Mouse (Mus musculus): ENCODE data around the gene Dapp1. TPM values are rescaled to one million over a fixed set of nuclear protein-coding genes. Genes with fewer than 3 reads are reported as not detected.
A peak's percentile ranks its signal among the peaks of the same experiment; 100 is the strongest.

The Dapp1 gene
- polyA plus RNA-seq, 1 experiment from 2014 or later: 1.2 TPM

GRCm38 (mm10) chr3:138003264-138003663, 21.9 kb upstream of the Dapp1 start:
- Histone ChIP-seq H3K9me3 (peaks cover 2% of the 10 kb centered on the region; the same call in 1 of the 2 replicates), H3K4me1 (replicated peaks) (peaks cover 11% of the 10 kb centered on the region; the same call in 1 of the 2 replicates), H3K4me3 (replicated peaks) (no peak overlapping the region), H3K27me3 (no peaks in the 10 kb centered on the region), H3K27ac (no peak overlapping the region), H3K4me2 (replicated peaks) (no peak overlapping the region), H3K36me3 (no peaks in the 10 kb centered on the region), H3K9ac (replicated peaks) (no peak overlapping the region)
- ATAC-seq: no peak
- 89% methylated on average over 7 of the region's 7 CpGs for WGBS

GRCm38 (mm10) chr3:138002545-138002944, 21.2 kb upstream of the Dapp1 start:
- H3K9ac ChIP-seq (replicated peaks): no peak overlapping the region

GRCm38 (mm10) chr3:138001865-138002264, 20.5 kb upstream of the Dapp1 start:
- no peak overlapping the region for H3K4me3 ChIP-seq (replicated peaks)
- WGBS: 77% methylated on average over 4 of the region's 4 CpGs
- no peaks in the 10 kb centered on the region for H3K27me3 ChIP-seq
- ATAC-seq: no peak
- peaks cover 2% of the 10 kb centered on the region; the same call in 1 of the 2 replicates for H3K9me3 ChIP-seq
- peaks cover 11% of the 10 kb centered on the region; the same call in 1 of the 2 replicates for H3K4me1 ChIP-seq (replicated peaks)
- H3K9ac ChIP-seq (replicated peaks): no peak overlapping the region
- no peaks in the 10 kb centered on the region for H3K36me3 ChIP-seq
- no peak overlapping the region for H3K27ac ChIP-seq
- no peak overlapping the region for H3K4me2 ChIP-seq (replicated peaks)

More at GRCm38 (mm10) chr3:138002545-138002944, 21.2 kb upstream of the Dapp1 start:
- no peaks in the 10 kb centered on the region for H3K36me3 ChIP-seq
- H3K9me3 ChIP-seq: peaks cover 2% of the 10 kb centered on the region; the same call in 1 of the 2 replicates
- no peak overlapping the region for H3K27ac ChIP-seq
- no peak for ATAC-seq
- WGBS: 86% methylated on average over 6 of the region's 6 CpGs
- H3K4me2 ChIP-seq (replicated peaks): no peak overlapping the region
- peaks cover 11% of the 10 kb centered on the region; the same call in 1 of the 2 replicates for H3K4me1 ChIP-seq (replicated peaks)
- H3K27me3 ChIP-seq: no peaks in the 10 kb centered on the region
- no peak overlapping the region for H3K4me3 ChIP-seq (replicated peaks)

GRCm38 (mm10) chr3:138000724-138001069, 19.4 kb upstream of the Dapp1 start:
- H3K9ac ChIP-seq (replicated peaks): no peak overlapping the region
- H3K27ac ChIP-seq: no peak overlapping the region
- H3K36me3 ChIP-seq: no peaks in the 10 kb centered on the region
- no peak overlapping the region for H3K4me3 ChIP-seq (replicated peaks)
- H3K4me2 ChIP-seq (replicated peaks): no peak overlapping the region
- H3K27me3 ChIP-seq: no peaks in the 10 kb centered on the region
- WGBS: 78% methylated on average over 4 of the region's 4 CpGs
- H3K4me1 ChIP-seq (replicated peaks): peaks cover 11% of the 10 kb centered on the region; the same call in 1 of the 2 replicates
- no peak for ATAC-seq
- peaks cover 2% of the 10 kb centered on the region; the same call in 1 of the 2 replicates for H3K9me3 ChIP-seq

- Histone ChIP-seq H3K9me3 (peaks cover 1% of the 10 kb centered on the region; the same call in 1 of the 2 replicates), H3K4me1 (replicated peaks) (peaks cover 14% of the 10 kb centered on the region; the same call in 1 of the 2 replicates), H3K4me2 (replicated peaks) (no peak overlapping the region), H3K36me3 (no peaks in the 10 kb centered on the region), H3K27ac (no peak overlapping the region), H3K9ac (replicated peaks) (no peak overlapping the region), H3K4me3 (replicated peaks) (no peak overlapping the region), H3K27me3 (no peaks in the 10 kb centered on the region)
- ATAC-seq: no peak
- 95% methylated on average over 8 of the region's 8 CpGs for WGBS
These were observed 18.8 kb upstream of the Dapp1 start for GRCm38 (mm10) chr3:138000062-138000723.

- Histone ChIP-seq H3K36me3 (no peaks in the 10 kb centered on the region), H3K27me3 (no peaks in the 10 kb centered on the region), H3K4me1 (replicated peaks) (peaks cover 19% of the 10 kb centered on the region; the same call in 1 of the 2 replicates), H3K27ac (no peak overlapping the region), H3K9me3 (no peaks in the 10 kb centered on the region), H3K4me2 (replicated peaks) (0 out of 2 replicates have a peak overlapping the region, but pooled peaks have one; percentile 2), H3K4me3 (replicated peaks) (no peak overlapping the region), H3K9ac (replicated peaks) (no peak overlapping the region)
- 47% methylated on average over 9 of the region's 9 CpGs for WGBS
- no peak for ATAC-seq
These were observed 18.0 kb upstream of the Dapp1 start for GRCm38 (mm10) chr3:137999224-137999790.

- 55% methylated on average over 14 of the region's 14 CpGs for WGBS
- no peaks in the 10 kb centered on the region for H3K9me3 ChIP-seq
- H3K4me1 ChIP-seq (replicated peaks): peaks cover 19% of the 10 kb centered on the region; the same call in 1 of the 2 replicates
- no peak overlapping the region for H3K27ac ChIP-seq
- H3K4me3 ChIP-seq (replicated peaks): no peak overlapping the region
- H3K27me3 ChIP-seq: no peaks in the 10 kb centered on the region
- H3K36me3 ChIP-seq: no peaks in the 10 kb centered on the region
- H3K9ac ChIP-seq (replicated peaks): no peak overlapping the region
- no peak for ATAC-seq
- H3K4me2 ChIP-seq (replicated peaks): 0 out of 2 replicates have a peak overlapping the region, but pooled peaks have one; percentile 2
These were observed 17.3 kb upstream of the Dapp1 start for GRCm38 (mm10) chr3:137998491-137999223.

GRCm38 (mm10) chr3:137995486-137995885, 14.1 kb upstream of the Dapp1 start:
- Histone ChIP-seq H3K9me3 (no peaks in the 10 kb centered on the region), H3K27ac (no peak overlapping the region), H3K4me2 (replicated peaks) (no peak overlapping the region), H3K36me3 (no peaks in the 10 kb centered on the region), H3K4me1 (replicated peaks) (peaks cover 19% of the 10 kb centered on the region; the same call in 1 of the 2 replicates), H3K27me3 (no peaks in the 10 kb centered on the region), H3K4me3 (replicated peaks) (no peak overlapping the region), H3K9ac (replicated peaks) (no peak overlapping the region)
- no peak for ATAC-seq
- WGBS: 71% methylated on average over 7 of the region's 7 CpGs

- 81% methylated on average over 2 of the region's 2 CpGs for WGBS
- H3K27ac ChIP-seq: no peak overlapping the region
- no peak for ATAC-seq
These were observed 12.9 kb upstream of the Dapp1 start for GRCm38 (mm10) chr3:137994196-137994595.

GRCm38 (mm10) chr3:137992366-137992765, 11.0 kb upstream of the Dapp1 start:
- no peaks in the 10 kb centered on the region for H3K9me3 ChIP-seq
- no peaks in the 10 kb centered on the region for H3K36me3 ChIP-seq
- WGBS: 83% methylated on average over 5 of the region's 5 CpGs
- no peak overlapping the region for H3K4me3 ChIP-seq (replicated peaks)
- H3K9ac ChIP-seq (replicated peaks): no peak overlapping the region
- ATAC-seq: no peak
- H3K27ac ChIP-seq: no peak overlapping the region
- H3K4me2 ChIP-seq (replicated peaks): no peak overlapping the region
- peaks cover 7% of the 10 kb centered on the region; the same call in 1 of the 2 replicates for H3K4me1 ChIP-seq (replicated peaks)
- no peaks in the 10 kb centered on the region for H3K27me3 ChIP-seq

More at GRCm38 (mm10) chr3:137994196-137994595, 12.9 kb upstream of the Dapp1 start:
- H3K4me1 ChIP-seq (replicated peaks): peaks cover 16% of the 10 kb centered on the region; the same call in 1 of the 2 replicates
- H3K27me3 ChIP-seq: no peaks in the 10 kb centered on the region
- no peak overlapping the region for H3K4me3 ChIP-seq (replicated peaks)
- H3K4me2 ChIP-seq (replicated peaks): no peak overlapping the region
- no peak overlapping the region for H3K9ac ChIP-seq (replicated peaks)
- no peaks in the 10 kb centered on the region for H3K36me3 ChIP-seq
- H3K9me3 ChIP-seq: no peaks in the 10 kb centered on the region

- WGBS: 18% methylated on average over 11 of the region's 11 CpGs
- Histone ChIP-seq H3K27me3 (no peaks in the 10 kb centered on the region), H3K36me3 (no peaks in the 10 kb centered on the region), H3K4me2 (replicated peaks) (no peak overlapping the region), H3K4me3 (replicated peaks) (no peak overlapping the region), H3K9ac (replicated peaks) (no peak overlapping the region), H3K4me1 (replicated peaks) (peaks cover 7% of the 10 kb centered on the region; the same call in 1 of the 2 replicates), H3K27ac (no peak overlapping the region), H3K9me3 (no peaks in the 10 kb centered on the region)
- ATAC-seq: peak; percentile 80
These were observed 9.8 kb upstream of the Dapp1 start for GRCm38 (mm10) chr3:137991183-137991582.

- H3K27ac ChIP-seq: no peak overlapping the region
- 96% methylated on average over 9 of the region's 9 CpGs for WGBS
- ATAC-seq: no peak
- no peaks in the 10 kb centered on the region for H3K4me1 ChIP-seq (replicated peaks)
- no peak overlapping the region for H3K4me3 ChIP-seq (replicated peaks)
- H3K9ac ChIP-seq (replicated peaks): no peak overlapping the region
- no peaks in the 10 kb centered on the region for H3K36me3 ChIP-seq
- no peak overlapping the region for H3K4me2 ChIP-seq (replicated peaks)
- H3K27me3 ChIP-seq: no peaks in the 10 kb centered on the region
- H3K9me3 ChIP-seq: no peaks in the 10 kb centered on the region
These were observed 8.1 kb upstream of the Dapp1 start for GRCm38 (mm10) chr3:137989405-137989804.

Data from midbrain, embryonic 13.5 days (tissue).